In the genomic region with DNA sequence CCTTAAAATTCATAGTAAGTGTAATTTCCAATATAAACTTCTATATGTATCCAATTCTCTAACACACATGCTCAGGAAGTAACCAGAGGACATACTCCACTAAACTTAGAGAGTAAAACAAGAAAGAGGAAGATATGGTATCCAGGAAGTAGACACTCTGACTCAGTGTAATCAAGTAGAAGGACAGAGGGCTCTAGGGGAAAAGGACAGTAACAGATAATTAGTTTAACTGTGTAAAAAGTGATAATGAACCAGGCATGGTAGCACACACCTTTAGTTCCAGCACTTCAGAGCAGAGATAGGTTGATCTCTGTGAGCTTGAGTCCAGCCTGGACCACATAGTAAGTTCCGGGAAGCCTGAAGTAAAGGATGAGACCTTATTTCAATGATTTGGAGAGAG, we compare ENCODE assay signal across 15 mouse cellular contexts.
"Had no signal": no experiment of that assay in that cellular context is flagged by ENCODE, and none has a peak within 500 bp of the region (broad histone marks: within the 10 kb centered on the region; RNA-seq: fewer than 3 reads in every experiment).

No protein-coding gene starts in this region.

- ATAC-seq: intestine, embryonic 15.5 days; midbrain, embryonic 13.5 days had no signal

- H3K4me3 ChIP-seq: intestine, embryonic 15.5 days; kidney, embryonic 15.5 days; limb, embryonic 13.5 days; liver, embryonic 15.5 days; midbrain, embryonic 13.5 days; myocyte; neural tube, embryonic 15.5 days had no signal

- DNase-seq: kidney, adult 18-20 months; kidney, postnatal 14 days; left cerebral cortex, postnatal 4 days; lung, embryonic 14.5 days; lung, postnatal 10 days; lung, postnatal 4 days; retina, postnatal 1 day; thymus, postnatal 36 days had no signal

- H3K4me2 ChIP-seq: intestine, embryonic 15.5 days; kidney, embryonic 15.5 days; limb, embryonic 13.5 days; liver, embryonic 15.5 days; lung, embryonic 14.5 days; midbrain, embryonic 13.5 days; neural tube, embryonic 15.5 days had no signal

- H3K9me3 ChIP-seq: intestine, embryonic 15.5 days; kidney, embryonic 15.5 days; limb, embryonic 13.5 days; liver, embryonic 15.5 days; midbrain, embryonic 13.5 days; neural tube, embryonic 15.5 days had no signal

- H3K36me3 ChIP-seq: intestine, embryonic 15.5 days; kidney, embryonic 15.5 days; limb, embryonic 13.5 days; liver, embryonic 15.5 days; midbrain, embryonic 13.5 days; neural tube, embryonic 15.5 days had no signal

- H3K9ac ChIP-seq: intestine, embryonic 15.5 days; kidney, embryonic 15.5 days; limb, embryonic 13.5 days; liver, embryonic 15.5 days; lung, embryonic 14.5 days; midbrain, embryonic 13.5 days; neural tube, embryonic 15.5 days had no signal

- H3K4me1 ChIP-seq: intestine, embryonic 15.5 days; kidney, embryonic 15.5 days; limb, embryonic 13.5 days; midbrain, embryonic 13.5 days; neural tube, embryonic 15.5 days had no signal

- H3K27ac ChIP-seq: intestine, embryonic 15.5 days; kidney, embryonic 15.5 days; limb, embryonic 13.5 days; liver, embryonic 15.5 days; midbrain, embryonic 13.5 days; neural tube, embryonic 15.5 days had no signal

- H3K27me3 ChIP-seq: intestine, embryonic 15.5 days; kidney, embryonic 15.5 days; limb, embryonic 13.5 days; liver, embryonic 15.5 days; midbrain, embryonic 13.5 days; neural tube, embryonic 15.5 days had no signal
